Mouse (Mus musculus): ENCODE measurements around the gene Inpp5b. TPM values are rescaled to one million over a fixed set of nuclear protein-coding genes. Genes with fewer than 3 reads are reported as not detected.
A peak's percentile ranks its signal among the peaks of the same experiment; 100 is the strongest.

Inpp5b gene
- polyA plus RNA-seq, 1 experiment = 24.3 TPM

GRCm38 (mm10) chr4:124850261-124850913, 108.7 kb downstream of the Inpp5b start, which contains the start of gene Yrdc:
Gene Yrdc, plus strand, starts transcription at chr4:124850679.
- TF ChIP-seq CTCF (IDR thresholded peaks at IDR 0.05; ENCODE audit: control insufficient read depth, insufficient read depth, low read length) (no peak), POLR2A (IDR thresholded peaks at IDR 0.05; ENCODE audit: borderline replicate concordance, control insufficient read depth, low read depth, low read length) (peak; percentile 51; the same call in 1 of the 2 replicates)
- H3K4me1 ChIP-seq (ENCODE audit: control insufficient read depth, insufficient read depth, low read length) = no peaks in the 10 kb centered on the region
- under 1% methylated on average over 87 of the region's 90 CpGs for WGBS
- peak within 1 kb of the TSS; percentile 69 for H3K4me3 ChIP-seq (replicated peaks; ENCODE audit: control insufficient read depth, low read depth, low read length)
- H3K27ac ChIP-seq (ENCODE audit: control insufficient read depth, insufficient read depth, low read depth, low read length, poor library complexity) = peak within 1 kb of the TSS; percentile 91

Other genes starting within 250 kb of the Inpp5b start
- not detected in 2 replicates for gene 3100002H09Rik, start 131.0 kb upstream of the Inpp5b start, polyA plus RNA-seq (2011; ENCODE audit: insufficient read depth, insufficient read length, low replicate concordance, missing spikeins)
- gene Pou3f1, start 85.0 kb upstream of the Inpp5b start, polyA plus RNA-seq (2011; ENCODE audit: insufficient read depth, insufficient read length, low replicate concordance, missing spikeins) = 1.1 and 2.9 TPM in 2 replicates
- 16.0 and 26.9 TPM in 2 replicates for gene Utp11, start 48.2 kb upstream of the Inpp5b start, polyA plus RNA-seq (2011; ENCODE audit: insufficient read depth, insufficient read length, low replicate concordance, missing spikeins)
- gene Fhl3, start 41.1 kb upstream of the Inpp5b start, polyA plus RNA-seq (2011; ENCODE audit: insufficient read depth, insufficient read length, low replicate concordance, missing spikeins) = 44.7 and 114 TPM in 2 replicates
- gene Sf3a3, start 27.1 kb upstream of the Inpp5b start, polyA plus RNA-seq (2011; ENCODE audit: insufficient read depth, insufficient read length, low replicate concordance, missing spikeins) = 43.4 and 44.5 TPM in 2 replicates
- gene Mtf1, start 60.3 kb downstream of the Inpp5b start, polyA plus RNA-seq (2011; ENCODE audit: insufficient read depth, insufficient read length, low replicate concordance, missing spikeins) = 12.5 and 13.4 TPM in 2 replicates
- 22.8 and 27.6 TPM in 2 replicates for gene Yrdc, start 108.8 kb downstream of the Inpp5b start, polyA plus RNA-seq (2011; ENCODE audit: insufficient read depth, insufficient read length, low replicate concordance, missing spikeins)
- gene 1110065P20Rik, start 109.3 kb downstream of the Inpp5b start, polyA plus RNA-seq (2011; ENCODE audit: insufficient read depth, insufficient read length, low replicate concordance, missing spikeins) = 7.8 and 12.3 TPM in 2 replicates
- not detected in 2 replicates for gene Maneal, start 120.3 kb downstream of the Inpp5b start, polyA plus RNA-seq (2011; ENCODE audit: insufficient read depth, insufficient read length, low replicate concordance, missing spikeins)
- gene Epha10, start 139.0 kb downstream of the Inpp5b start, polyA plus RNA-seq (2011; ENCODE audit: insufficient read depth, insufficient read length, low replicate concordance, missing spikeins) = not detected in 2 replicates
- gene 9930104L06Rik, start 195.2 kb downstream of the Inpp5b start, polyA plus RNA-seq (2011; ENCODE audit: insufficient read depth, insufficient read length, low replicate concordance, missing spikeins) = 5.8 and 7.6 TPM in 2 replicates
- 65.8 and 99.2 TPM in 2 replicates for gene Cdca8, start 197.5 kb downstream of the Inpp5b start, polyA plus RNA-seq (2011; ENCODE audit: insufficient read depth, insufficient read length, low replicate concordance, missing spikeins)
- 1.6 TPM in 1 of 2 replicates, not detected in the other for gene Rspo1, start 244.6 kb downstream of the Inpp5b start, polyA plus RNA-seq (2011; ENCODE audit: insufficient read depth, insufficient read length, low replicate concordance, missing spikeins)

Data from bone marrow, adult 2 months (tissue).